Comparison of ENCODE assay signal across 1 mouse cellular context in genomic region chr7:80404101-80404894, GRCm38 (mm10).
A peak's percentile ranks its signal among the peaks of the same experiment; 100 is the strongest.
TF ChIP-seq lines count a peak whose summit lies in the region.

No protein-coding gene starts in this region.

TF ChIP-seq in CH12.LX, 34 proteins besides CTCF, POLR2A, EP300 and RAD21 (continued from another document):
- TF ChIP-seq ZNF384 (IDR thresholded peaks at IDR 0.05; ENCODE audit: low read depth, low read length) (no peak), UBTF (IDR thresholded peaks at IDR 0.05; ENCODE audit: low read depth, low read length) (0 out of 2 replicates have a peak, but pooled peaks have one; percentile 70), CHD1 (IDR thresholded peaks at IDR 0.05; ENCODE audit: low read depth, low read length) (peak; percentile 40; the same call in 1 of the 2 replicates), JUN (IDR thresholded peaks at IDR 0.05; ENCODE audit: insufficient read depth, low read depth, low read length) (peak; percentile 86), ZKSCAN1 (IDR thresholded peaks at IDR 0.05; ENCODE audit: borderline replicate concordance, low read depth, low read length) (no peak), KAT2A (IDR thresholded peaks at IDR 0.05; ENCODE audit: insufficient replicate concordance, low read length) (no peak), E2F4 (IDR thresholded peaks at IDR 0.05; ENCODE audit: insufficient replicate concordance, low read depth, low read length) (no peak), CHD2 (IDR thresholded peaks at IDR 0.05; ENCODE audit: low read length) (0 out of 2 replicates have a peak, but pooled peaks have one; percentile 63), RCOR1 (conservative IDR thresholded peaks at IDR 0.05; ENCODE audit: low read depth, low read length) (no peak; the same call in none of the 2 replicates), TBP (conservative IDR thresholded peaks at IDR 0.05; ENCODE audit: low read depth, low read length) (no peak)
